Comparison of ENCODE assay signal across 8 mouse cellular contexts in genomic region chr2:158668433-158669010, GRCm38 (mm10). TPM values are rescaled to one million over a fixed set of nuclear protein-coding genes. Genes with fewer than 3 reads are reported as not detected.
DNase-seq lines count a peak whose midpoint lies in the region; ATAC-seq lines count a peak whose summit lies in the region.

No protein-coding gene starts in this region.

- H3K27me3 ChIP-seq in heart, embryonic 12.5 days (replicated peaks) = peaks cover 52% of the 10 kb centered on the region
- H3K27me3 ChIP-seq in forebrain, embryonic 13.5 days = peaks cover 53% of the 10 kb centered on the region
- H3K27me3 ChIP-seq in liver, embryonic 13.5 days = peaks cover 64% of the 10 kb centered on the region

- WGBS in heart, embryonic 12.5 days = 11% methylated on average over 23 of the region's 23 CpGs
- WGBS in forebrain, embryonic 13.5 days = 7% methylated on average over 23 of the region's 23 CpGs
- 10% methylated on average over 23 of the region's 23 CpGs for WGBS in liver, embryonic 13.5 days (ENCODE audit: insufficient replicate concordance)

- H3K9ac ChIP-seq in heart, embryonic 12.5 days = peak overlapping the region; percentile 72
- H3K9ac ChIP-seq in forebrain, embryonic 13.5 days = peak overlapping the region; percentile 78
- no peak overlapping the region for H3K9ac ChIP-seq in liver, embryonic 13.5 days

- peaks cover 56% of the 10 kb centered on the region for H3K4me1 ChIP-seq in heart, embryonic 12.5 days (replicated peaks)
- H3K4me1 ChIP-seq in forebrain, embryonic 13.5 days = peaks cover 38% of the 10 kb centered on the region
- H3K4me1 ChIP-seq in liver, embryonic 13.5 days (replicated peaks) = peaks cover 20% of the 10 kb centered on the region

- no peak for DNase-seq in heart, postnatal 25 days (ENCODE audit: low spot score)
- peak; percentile 46 to 54 for DNase-seq in B cell, adult 2 months
- no peak for DNase-seq in liver, embryonic 13.5 days
- peak; percentile 51 for DNase-seq in thymus, postnatal 0 days (ENCODE audit: low spot score)
- DNase-seq in gastrocnemius, adult 8-10 months (ENCODE audit: low spot score in 2 of 2) = no peak
- DNase-seq in adrenal gland, adult 8-10 months = no peak

- H3K9me3 ChIP-seq in heart, embryonic 12.5 days (replicated peaks) = 0 out of 2 replicates have a peak, but pooled peaks cover 5% of the 10 kb centered on the region
- no peaks in the 10 kb centered on the region for H3K9me3 ChIP-seq in forebrain, embryonic 13.5 days (replicated peaks)
- no peaks in the 10 kb centered on the region for H3K9me3 ChIP-seq in liver, embryonic 13.5 days (replicated peaks)

- no peak overlapping the region for H3K27ac ChIP-seq in heart, embryonic 12.5 days (ENCODE audit: poor library complexity, severe bottlenecking)
- peak overlapping the region; percentile 65; the same call in 1 of the 2 replicates for H3K27ac ChIP-seq in forebrain, embryonic 13.5 days
- H3K27ac ChIP-seq in liver, embryonic 13.5 days = no peak overlapping the region

- no peaks in the 10 kb centered on the region for H3K36me3 ChIP-seq in heart, embryonic 12.5 days
- no peaks in the 10 kb centered on the region for H3K36me3 ChIP-seq in forebrain, embryonic 13.5 days (ENCODE audit: poor library complexity, severe bottlenecking)
- no peaks in the 10 kb centered on the region for H3K36me3 ChIP-seq in liver, embryonic 13.5 days

- peak overlapping the region; percentile 72 for H3K4me3 ChIP-seq in heart, embryonic 12.5 days
- H3K4me3 ChIP-seq in forebrain, embryonic 13.5 days = peak overlapping the region; percentile 62
- H3K4me3 ChIP-seq in liver, embryonic 13.5 days (replicated peaks) = peak overlapping the region; percentile 48

- 0 out of 2 replicates have a peak, but pooled peaks have one; percentile 12 for ATAC-seq in heart, embryonic 12.5 days (ENCODE audit: insufficient number of reproducible peaks, low FRiP score)
- ATAC-seq in forebrain, embryonic 13.5 days = no peak
- no peak for ATAC-seq in liver, embryonic 13.5 days (ENCODE audit: low read depth)

- peak overlapping the region; percentile 93 for H3K4me2 ChIP-seq in heart, embryonic 12.5 days
- H3K4me2 ChIP-seq in forebrain, embryonic 13.5 days = peak overlapping the region; percentile 99
- H3K4me2 ChIP-seq in liver, embryonic 13.5 days = peak overlapping the region; percentile 62

- intact Hi-C loops in heart, postnatal 25 days (cut with DNase I) = loop anchor here (2.0 kb wide), 1 partner anchor 28 kb away; no protein-coding TSS in a partner anchor

RNA-seq across cellular contexts. Expression of gene Ppp1r16b, which starts 3.3 kb away (rescaled TPM):
- 4.0 and 4.6 TPM in 2 replicates for polyA plus RNA-seq in heart, embryonic 12.5 days (2016; fragmentation: Nextera tagmentation; extraction: Ambion mirVana)
- 10 to 100 TPM; 15.0 to 15.3 TPM for total RNA-seq in heart, postnatal 25 days (2021)
- 7.8 and 8.4 TPM in 2 replicates for polyA plus RNA-seq in forebrain, embryonic 13.5 days (2015; fragmentation: Nextera tagmentation; extraction: Ambion mirVana)
- polyA plus RNA-seq in liver, embryonic 13.5 days (2015; fragmentation: Nextera tagmentation; extraction: Ambion mirVana) = 1.3 TPM in 2 replicates
- 45.4 and 58.3 TPM in 2 replicates for polyA plus RNA-seq in thymus, postnatal 0 days (2015; fragmentation: Nextera tagmentation; extraction: Ambion mirVana)
- 1 to 10 TPM; 2.4 to 3.0 (median 2.7) TPM for total RNA-seq in gastrocnemius, adult 8-10 months (2022)
- total RNA-seq in adrenal gland, adult 8-10 months (2022) = 10 to 100 TPM in 3 of 4 experiments, 1 to 10 TPM in 1; 9.9 to 13.8 (median 11.1) TPM

RNA-seq across cellular contexts. Expression of gene Actr5, which starts 43.8 kb away (rescaled TPM):
- 10.1 and 11.1 TPM in 2 replicates for polyA plus RNA-seq in heart, embryonic 12.5 days (2016; fragmentation: Nextera tagmentation; extraction: Ambion mirVana)
- 1 to 10 TPM; 5.3 to 5.5 TPM for total RNA-seq in heart, postnatal 25 days (2021)
- 11.5 and 14.1 TPM in 2 replicates for polyA plus RNA-seq in forebrain, embryonic 13.5 days (2015; fragmentation: Nextera tagmentation; extraction: Ambion mirVana)
- 5.4 and 6.3 TPM in 2 replicates for polyA plus RNA-seq in liver, embryonic 13.5 days (2015; fragmentation: Nextera tagmentation; extraction: Ambion mirVana)
- 16.1 and 18.4 TPM in 2 replicates for polyA plus RNA-seq in thymus, postnatal 0 days (2015; fragmentation: Nextera tagmentation; extraction: Ambion mirVana)
- 1 to 10 TPM; 2.3 to 3.8 (median 3.2) TPM for total RNA-seq in gastrocnemius, adult 8-10 months (2022)
- 10 to 100 TPM; 13.2 to 19.7 (median 14.6) TPM for total RNA-seq in adrenal gland, adult 8-10 months (2022)

RNA-seq across cellular contexts. Expression of gene Slc32a1, which starts 58.0 kb away (rescaled TPM):
- polyA plus RNA-seq in heart, embryonic 12.5 days (2016; fragmentation: Nextera tagmentation; extraction: Ambion mirVana) = 0.08 TPM in 1 of 2 replicates, not detected in the other
- not detected for total RNA-seq in heart, postnatal 25 days (2021)
- 4.8 and 5.6 TPM in 2 replicates for polyA plus RNA-seq in forebrain, embryonic 13.5 days (2015; fragmentation: Nextera tagmentation; extraction: Ambion mirVana)
- not detected in 2 replicates for polyA plus RNA-seq in liver, embryonic 13.5 days (2015; fragmentation: Nextera tagmentation; extraction: Ambion mirVana)
- polyA plus RNA-seq in thymus, postnatal 0 days (2015; fragmentation: Nextera tagmentation; extraction: Ambion mirVana) = not detected in 2 replicates
- total RNA-seq in gastrocnemius, adult 8-10 months (2022) = not detected
- under 1 TPM in 2 of 4 experiments, not detected in 2; 0.11 to 0.17 TPM for total RNA-seq in adrenal gland, adult 8-10 months (2022)

Comparison
In these comparisons a context has a peak if more than half of its experiments do, and no peak if none do; other contexts are left out.
1. DNase-seq: peak in B cell, adult 2 months (2 of 2) and thymus, postnatal 0 days (single experiment); none in heart, postnatal 25 days (single experiment), liver, embryonic 13.5 days (single experiment), gastrocnemius, adult 8-10 months (0 of 2) and adrenal gland, adult 8-10 months (single experiment).
2. Peak in every context shown above with its lines, with median percentiles within 50 percentile points of each other: H3K4me2 ChIP-seq and H3K4me3 ChIP-seq.